Mouse (Mus musculus): ENCODE measurements around the gene Tmem128.
A peak's percentile ranks its signal among the peaks of the same experiment; 100 is the strongest.

Gene Tmem128

DNA sequence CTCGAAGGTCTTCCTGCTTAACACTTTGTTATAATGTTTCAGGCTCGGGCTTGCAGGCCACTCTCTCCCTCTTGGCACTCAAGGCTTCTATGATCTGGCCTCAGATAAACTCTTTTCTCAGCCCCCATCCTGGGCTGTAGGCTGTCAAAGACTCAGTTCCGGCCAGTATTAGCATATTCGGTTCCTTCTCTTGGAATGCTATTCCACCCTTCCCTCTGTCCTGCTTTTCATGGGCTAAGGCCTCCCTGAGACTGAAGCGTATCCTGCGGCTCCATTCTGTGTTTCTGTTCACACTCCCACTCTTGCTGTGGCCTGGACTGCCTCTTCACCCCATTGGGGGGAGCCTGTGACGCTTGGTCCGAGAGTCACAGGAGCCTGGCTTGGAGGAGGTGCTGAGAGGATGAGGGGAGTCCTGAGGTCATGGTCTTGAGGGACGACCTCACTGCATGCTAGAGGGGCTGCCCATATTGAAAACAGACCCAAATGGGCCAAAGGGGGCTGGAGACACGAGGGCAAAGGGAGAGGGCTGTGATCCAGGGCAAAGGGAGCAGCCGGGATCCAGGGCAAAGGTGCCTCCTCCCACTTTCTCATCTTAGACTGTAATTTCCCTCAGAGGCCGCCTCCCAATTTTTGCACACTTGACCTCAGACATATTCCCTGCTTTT lies 18.1 kb downstream of the Tmem128 start:
- no peak for DNase-seq

DNA sequence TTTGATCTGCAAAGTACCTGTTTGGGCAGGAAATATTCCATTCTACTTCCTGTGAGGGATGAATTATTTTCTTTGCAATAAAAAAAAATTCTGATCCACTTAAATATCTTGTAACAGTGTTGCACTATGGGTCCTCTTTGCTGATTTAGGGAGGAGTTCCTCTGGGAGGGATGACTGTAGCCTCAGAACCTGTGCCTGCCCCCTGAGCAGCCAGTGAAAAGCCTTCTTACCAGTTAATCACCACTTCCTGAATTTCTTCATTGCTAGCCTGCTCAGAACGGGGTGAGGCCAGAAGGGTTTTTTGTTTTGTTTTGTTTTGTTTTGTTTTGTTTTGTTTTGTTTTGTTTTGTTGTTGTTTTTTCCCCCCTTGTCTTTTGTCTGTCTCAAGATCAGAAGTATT lies 20.1 kb downstream of the Tmem128 start:
- DNase-seq, result no peak

DNA sequence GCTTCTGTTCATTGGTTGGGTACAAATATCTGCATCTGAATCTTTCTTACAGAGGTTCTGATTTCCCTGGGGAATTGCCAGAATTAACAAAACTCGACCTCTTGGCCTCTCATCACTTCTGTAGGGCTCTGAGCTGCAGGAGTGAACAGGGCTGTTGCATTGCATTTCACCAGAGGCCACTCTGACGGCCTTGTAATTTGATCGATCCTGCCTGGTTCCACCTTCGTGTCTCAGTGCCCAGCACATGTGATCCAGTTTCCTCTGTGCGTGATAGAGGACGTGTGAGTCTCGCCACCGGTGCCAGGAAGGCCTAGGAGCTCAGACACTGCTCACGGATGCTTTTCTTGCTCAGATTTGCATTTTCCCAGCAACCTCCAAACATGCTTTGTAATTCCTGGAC lies 25.7 kb downstream of the Tmem128 start:
- no peak for DNase-seq

DNA sequence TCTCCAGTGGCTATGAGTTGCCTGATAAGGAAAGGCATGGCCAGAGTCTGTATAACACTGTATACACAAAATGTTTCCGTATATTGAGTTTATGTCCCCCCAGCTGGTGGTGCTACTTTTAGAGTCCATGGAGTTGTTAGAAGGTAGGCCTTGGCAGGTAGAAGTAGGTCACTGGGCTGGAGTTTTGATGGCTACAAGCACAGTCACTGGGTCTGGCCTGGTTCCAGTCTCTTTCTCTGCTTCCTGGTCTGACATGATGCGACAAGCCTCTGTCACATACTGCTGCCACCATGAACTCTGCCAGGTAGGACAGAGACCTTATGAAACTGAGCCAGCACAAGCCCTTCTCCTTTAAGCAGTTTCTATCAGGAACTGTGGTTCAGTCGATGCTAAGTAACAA lies 28.5 kb downstream of the Tmem128 start:
- no peak for DNase-seq

DNA sequence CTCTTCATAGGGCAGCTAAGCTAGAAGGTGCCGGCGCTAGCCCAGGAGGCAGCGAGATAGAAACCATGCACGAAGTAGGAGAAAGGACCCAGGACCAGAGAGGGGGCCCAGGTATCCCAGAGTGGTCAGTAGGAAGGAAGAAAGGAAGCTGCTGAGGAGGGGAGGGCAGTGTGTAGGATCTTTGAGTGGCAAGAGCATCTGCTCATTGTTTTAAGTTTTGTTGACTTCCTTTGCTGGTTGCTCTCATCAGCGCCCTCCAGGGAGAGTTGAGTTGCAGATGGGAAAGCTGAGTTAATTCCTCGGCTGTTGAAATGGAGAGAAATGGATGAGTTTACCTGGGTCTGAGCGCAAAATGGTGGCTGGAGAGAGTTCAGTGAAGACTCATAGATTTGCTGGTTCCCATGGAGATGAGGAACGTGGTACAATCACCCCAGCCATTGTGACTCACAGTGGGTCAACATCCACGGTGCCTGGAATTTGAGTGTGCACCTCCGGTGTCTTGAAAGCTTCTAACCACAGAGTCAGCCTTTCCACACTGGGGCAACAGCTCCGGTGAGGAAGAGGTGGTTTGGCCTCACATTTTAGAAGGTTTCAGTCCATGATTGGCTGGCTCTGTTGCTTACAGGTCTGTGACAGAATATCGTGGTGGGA lies 41.9 kb downstream of the Tmem128 start:
- no peak for DNase-seq

DNA sequence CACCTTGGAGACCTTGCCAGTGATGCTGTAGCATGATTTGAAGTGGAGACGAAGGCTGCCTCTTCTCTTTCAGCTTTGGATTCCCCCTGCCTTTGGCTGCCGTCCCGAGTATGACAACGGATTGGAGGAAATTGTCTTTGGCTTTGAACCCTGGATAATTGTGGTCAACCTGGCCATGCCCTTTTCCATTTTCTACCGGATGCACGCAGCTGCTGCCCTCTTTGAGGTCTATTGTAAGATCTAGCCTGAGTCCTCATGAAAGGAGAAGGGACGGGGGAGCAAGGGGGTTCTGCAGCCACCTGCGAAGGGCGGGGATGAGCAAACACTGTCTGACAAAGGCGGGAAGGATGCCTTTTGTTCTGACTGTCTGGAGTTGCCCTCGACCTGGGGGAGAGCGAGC lies 42.7 kb downstream of the Tmem128 start:
- no peak for DNase-seq

- no peak for DNase-seq
These were observed 45.3 kb downstream of the Tmem128 start for GRCm38 (mm10) chr5:38305241-38305640.

DNA sequence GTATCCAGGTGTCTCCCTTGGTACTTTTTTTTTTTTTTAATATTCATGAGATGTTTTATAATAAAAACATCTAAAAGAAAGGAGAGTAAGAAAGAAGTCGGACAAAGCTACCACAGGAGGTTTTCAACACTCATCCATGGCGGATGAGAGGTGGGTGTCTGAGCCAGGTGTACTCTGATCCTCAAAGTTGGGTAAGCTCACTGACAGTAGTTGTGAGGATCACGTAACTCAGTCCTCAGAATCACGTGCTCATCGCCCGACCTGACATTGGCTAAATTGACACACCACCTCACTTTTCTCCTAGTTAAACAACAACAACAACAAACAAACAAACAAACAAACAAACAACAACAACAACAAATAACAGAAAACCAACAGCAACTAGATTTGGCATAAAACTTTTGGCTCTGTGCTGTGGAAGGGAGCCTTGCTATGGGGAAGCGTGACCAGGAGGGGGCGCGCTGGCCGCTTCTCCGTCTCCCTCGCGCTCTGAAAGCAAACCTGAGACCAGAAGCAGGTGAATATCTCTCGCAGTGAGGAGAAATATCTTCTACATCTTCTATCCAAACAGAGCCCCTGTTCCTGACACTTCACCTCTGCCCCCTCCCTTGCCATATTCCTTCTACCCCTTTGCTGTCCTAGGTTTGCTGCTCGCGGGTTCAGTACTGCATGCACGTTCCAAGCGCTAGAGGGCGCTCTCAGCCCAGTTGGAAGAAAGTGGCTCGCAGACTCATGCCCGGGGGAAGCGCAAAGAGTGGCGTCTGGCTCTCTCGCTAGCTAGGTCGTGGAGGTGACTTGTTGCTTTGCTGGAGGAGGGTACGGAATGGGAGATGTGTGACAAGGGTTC lies 47.5 kb downstream of the Tmem128 start:
- DNase-seq, result peak; percentile 82 to 90

GRCm38 (mm10) chr5:38308873-38309272 lies 48.9 kb downstream of the Tmem128 start:
- peak in 1 of 2 experiments; percentile 52 for DNase-seq

- no peak for DNase-seq
These were observed 49.8 kb downstream of the Tmem128 start for GRCm38 (mm10) chr5:38309795-38310194.

Data from lung, postnatal 4 days (tissue).